Mouse (Mus musculus): ENCODE measurements around the gene Arhgap22.

DNA sequence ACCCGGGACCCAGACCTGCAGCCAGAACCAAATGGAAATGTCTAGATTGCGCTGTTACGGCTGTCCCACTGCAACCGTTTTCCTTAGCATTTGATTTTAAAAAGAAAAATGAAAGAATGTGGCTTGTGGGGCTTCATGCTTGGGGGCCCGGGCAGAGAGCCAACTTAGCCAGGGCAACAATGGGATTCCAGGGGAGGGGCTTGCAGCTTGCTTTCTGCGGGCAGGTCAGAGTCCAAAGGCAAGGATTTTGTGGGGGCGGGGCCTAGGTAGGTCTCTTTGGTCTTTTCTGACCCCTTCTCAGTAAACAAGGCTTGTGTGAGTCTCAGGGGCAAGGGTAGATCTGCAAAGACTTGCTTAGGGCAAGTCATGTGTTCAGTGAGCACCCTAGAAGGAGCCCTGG, 107.0 kb downstream of the Arhgap22 start:
- TF ChIP-seq POLR2A (IDR thresholded peaks at IDR 0.05; ENCODE audit: borderline replicate concordance, low read depth, low read length) (no peak), CTCF (IDR thresholded peaks at IDR 0.05; ENCODE audit: low read depth, low read length) (no peak)
